Mouse (Mus musculus): ENCODE data around the gene Parg. TPM values are rescaled to one million over a fixed set of nuclear protein-coding genes. Genes with fewer than 3 reads are reported as not detected.

Gene Parg
- polyA plus RNA-seq, 1 experiment from 2014 or later = 23.9 TPM

DNA sequence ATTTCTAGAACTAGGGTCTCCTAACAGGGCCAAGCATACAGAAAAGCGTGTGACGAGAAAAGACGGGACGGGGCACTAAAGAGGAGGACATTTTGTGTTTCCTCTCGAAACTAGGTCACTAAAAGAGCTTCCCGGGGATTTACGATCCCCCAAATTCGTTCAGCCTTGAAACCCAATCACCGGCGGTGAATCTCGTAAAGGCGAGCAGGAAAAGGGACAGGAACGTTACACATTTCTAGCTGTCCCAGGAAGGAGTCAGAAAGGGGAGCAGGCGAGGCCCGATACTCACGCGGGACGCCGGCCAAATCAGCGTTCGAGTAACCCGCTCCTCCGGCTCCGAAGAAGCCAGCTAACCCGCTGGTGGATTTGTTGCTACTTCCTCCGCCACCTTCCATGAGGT lies 395 bp upstream of the Parg start:
- Histone ChIP-seq H3K79me2 (ENCODE audit: inconsistent target) (peaks cover 94% of the 10 kb centered on the region), H3K36me3 (ENCODE audit: inconsistent target) (peaks cover 22% of the 10 kb centered on the region), H3K27ac (peak overlapping the region; percentile 54), H3K4me3 (ENCODE audit: inconsistent target) (peak overlapping the region; percentile 92)
- WGBS (ENCODE audit: missing documents) = 4% methylated on average over 19 of the region's 26 CpGs

DNA sequence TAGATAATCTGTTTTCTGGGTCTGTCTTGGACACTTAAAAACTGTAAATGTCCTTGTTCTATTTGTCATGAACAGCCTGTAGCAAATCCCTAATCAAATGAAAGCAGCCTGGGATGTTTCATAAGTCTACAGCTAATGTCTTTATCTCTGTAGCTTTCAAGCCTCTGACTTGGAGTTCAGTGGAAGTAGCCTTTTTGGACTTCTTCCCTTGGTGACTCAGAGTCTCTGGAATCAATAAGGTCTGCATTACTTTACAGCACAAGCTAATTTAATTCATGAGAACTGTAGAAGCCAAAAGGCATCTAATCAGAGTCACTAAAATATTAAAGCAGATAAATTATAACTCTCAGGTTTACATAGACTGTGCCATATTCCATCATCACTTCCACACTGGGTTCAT lies 24.9 kb downstream of the Parg start:
- H3K4me3 ChIP-seq (ENCODE audit: inconsistent target) = no peak overlapping the region
- no peaks in the 10 kb centered on the region for H3K79me2 ChIP-seq (ENCODE audit: inconsistent target)
- H3K27ac ChIP-seq = no peak overlapping the region
- H3K36me3 ChIP-seq (ENCODE audit: inconsistent target) = peaks cover 5% of the 10 kb centered on the region; the same call in 1 of the 2 replicates

DNA sequence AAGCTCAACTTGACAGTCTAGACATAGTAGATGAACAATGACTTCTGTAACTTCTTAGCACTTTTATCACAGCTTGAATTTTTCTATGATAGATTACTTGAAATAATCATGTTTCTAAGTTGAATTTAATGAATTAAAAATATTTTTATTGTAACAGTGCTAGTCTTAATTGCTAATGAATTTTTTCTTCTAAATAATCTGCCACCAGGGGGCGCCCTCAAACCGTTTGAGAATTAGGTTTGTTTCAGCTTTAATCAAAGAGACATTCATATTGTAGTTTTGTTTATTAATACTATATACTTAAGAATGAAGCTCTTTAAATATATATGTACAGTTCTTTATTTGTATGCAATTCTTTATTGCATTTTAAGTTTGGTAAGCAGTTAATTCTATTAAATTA lies 27.2 kb downstream of the Parg start:
- H3K27ac ChIP-seq = no peak overlapping the region
- peaks cover 5% of the 10 kb centered on the region; the same call in 1 of the 2 replicates for H3K36me3 ChIP-seq (ENCODE audit: inconsistent target)
- WGBS (ENCODE audit: missing documents) = 0% methylated on average over 2 of the region's 2 CpGs
- no peak overlapping the region for H3K4me3 ChIP-seq (ENCODE audit: inconsistent target)
- H3K79me2 ChIP-seq (ENCODE audit: inconsistent target) = no peaks in the 10 kb centered on the region

DNA sequence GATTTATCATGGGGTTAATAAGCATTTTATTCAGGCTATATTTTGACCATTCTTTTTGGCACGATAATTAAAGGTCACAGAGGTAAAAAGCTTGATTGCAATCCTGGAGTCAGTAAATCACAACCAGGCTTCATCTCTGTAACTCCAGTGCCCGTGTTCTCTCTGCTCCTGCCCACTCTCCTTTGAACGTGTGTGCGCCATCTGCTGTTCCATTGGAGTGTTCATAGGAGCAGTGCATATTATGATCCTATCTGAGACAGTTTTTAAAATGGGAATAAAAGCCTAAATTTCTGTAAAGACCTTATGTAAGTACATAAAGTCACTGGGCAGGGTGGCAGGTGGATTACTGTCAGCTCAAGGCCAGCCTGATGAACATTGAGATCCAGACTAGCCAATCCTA lies 40.7 kb downstream of the Parg start:
- Histone ChIP-seq H3K4me3 (ENCODE audit: inconsistent target) (no peak overlapping the region), H3K79me2 (ENCODE audit: inconsistent target) (no peaks in the 10 kb centered on the region), H3K27ac (no peak overlapping the region), H3K36me3 (ENCODE audit: inconsistent target) (peaks cover 36% of the 10 kb centered on the region)
- 98% methylated on average over 4 of the region's 4 CpGs for WGBS (ENCODE audit: missing documents)

GRCm38 (mm10) chr14:32246019-32246418 lies 44.3 kb downstream of the Parg start:
- H3K27ac ChIP-seq = no peak overlapping the region
- no peak overlapping the region for H3K4me3 ChIP-seq (ENCODE audit: inconsistent target)
- peaks cover 36% of the 10 kb centered on the region; the same call in 1 of the 2 replicates for H3K36me3 ChIP-seq (ENCODE audit: inconsistent target)
- 93% methylated on average over 2 of the region's 2 CpGs for WGBS (ENCODE audit: missing documents)
- H3K79me2 ChIP-seq (ENCODE audit: inconsistent target) = no peaks in the 10 kb centered on the region

GRCm38 (mm10) chr14:32249616-32250015 lies 47.9 kb downstream of the Parg start:
- Histone ChIP-seq H3K4me3 (ENCODE audit: inconsistent target) (no peak overlapping the region), H3K79me2 (ENCODE audit: inconsistent target) (no peaks in the 10 kb centered on the region), H3K27ac (no peak overlapping the region), H3K36me3 (ENCODE audit: inconsistent target) (peaks cover 20% of the 10 kb centered on the region; the same call in 1 of the 2 replicates)
- WGBS (ENCODE audit: missing documents) = 98% methylated on average over 6 of the region's 6 CpGs

GRCm38 (mm10) chr14:32260830-32261229 lies 59.1 kb downstream of the Parg start:
- H3K4me3 ChIP-seq (ENCODE audit: inconsistent target) = no peak overlapping the region
- H3K36me3 ChIP-seq (ENCODE audit: inconsistent target) = peaks cover 58% of the 10 kb centered on the region
- no peaks in the 10 kb centered on the region for H3K79me2 ChIP-seq (ENCODE audit: inconsistent target)
- 92% methylated on average over 6 of the region's 6 CpGs for WGBS (ENCODE audit: missing documents)
- H3K27ac ChIP-seq = no peak overlapping the region

GRCm38 (mm10) chr14:32261741-32262140 lies 60.0 kb downstream of the Parg start:
- 100% methylated on average over 2 of the region's 2 CpGs for WGBS (ENCODE audit: missing documents)
- Histone ChIP-seq H3K36me3 (ENCODE audit: inconsistent target) (peaks cover 51% of the 10 kb centered on the region), H3K79me2 (ENCODE audit: inconsistent target) (no peaks in the 10 kb centered on the region), H3K4me3 (ENCODE audit: inconsistent target) (no peak overlapping the region), H3K27ac (no peak overlapping the region)

DNA sequence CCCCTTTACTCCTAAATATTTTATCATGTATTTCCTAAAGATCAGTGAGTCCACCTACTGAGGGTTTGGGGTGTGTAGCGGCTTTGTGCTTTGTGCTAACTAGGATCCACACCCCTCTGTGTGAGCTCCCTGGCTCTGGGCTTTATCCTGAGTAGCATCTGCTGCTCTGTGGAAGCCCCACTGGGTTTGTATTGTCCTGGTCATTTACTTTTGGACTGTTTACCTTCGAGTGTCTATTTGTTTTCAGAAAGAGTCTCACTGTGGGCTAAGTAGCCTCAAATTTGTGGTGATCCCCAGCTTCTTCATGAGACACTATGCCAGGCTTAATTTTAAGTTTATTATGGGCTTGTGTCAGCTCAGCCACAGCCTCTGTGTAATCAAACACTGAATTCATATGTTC lies 67.2 kb downstream of the Parg start:
- H3K36me3 ChIP-seq (ENCODE audit: inconsistent target) = peaks cover 29% of the 10 kb centered on the region; the same call in 1 of the 2 replicates
- WGBS (ENCODE audit: missing documents) = 100% methylated on average over 2 of the region's 2 CpGs
- H3K27ac ChIP-seq = no peak overlapping the region
- H3K4me3 ChIP-seq (ENCODE audit: inconsistent target) = no peak overlapping the region
- H3K79me2 ChIP-seq (ENCODE audit: inconsistent target) = no peaks in the 10 kb centered on the region

DNA sequence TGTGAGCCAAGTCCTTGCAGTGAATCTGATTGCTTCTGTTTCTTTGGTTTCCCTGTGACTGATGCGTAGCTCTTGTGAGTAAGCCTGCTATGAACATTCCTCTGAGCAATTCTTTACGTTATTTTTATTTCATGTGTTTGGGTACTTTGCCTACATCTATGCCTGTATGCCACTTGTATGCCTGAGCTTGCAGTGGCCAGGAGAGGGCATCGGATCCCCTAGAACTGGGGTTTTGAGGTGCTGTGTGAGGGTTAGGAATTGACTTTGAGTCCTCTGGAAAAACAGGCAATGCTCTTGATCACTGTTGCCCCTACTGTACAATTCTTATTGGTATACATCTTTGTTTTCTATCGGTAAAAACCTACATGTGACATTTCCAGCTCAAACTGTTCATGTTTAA lies 67.8 kb downstream of the Parg start:
- 95% methylated on average over 4 of the region's 4 CpGs for WGBS (ENCODE audit: missing documents)
- Histone ChIP-seq H3K27ac (no peak overlapping the region), H3K4me3 (ENCODE audit: inconsistent target) (no peak overlapping the region), H3K79me2 (ENCODE audit: inconsistent target) (no peaks in the 10 kb centered on the region), H3K36me3 (ENCODE audit: inconsistent target) (peaks cover 33% of the 10 kb centered on the region; the same call in 1 of the 2 replicates)

GRCm38 (mm10) chr14:32301622-32302021 lies 99.9 kb downstream of the Parg start:
- Histone ChIP-seq H3K27ac (no peak overlapping the region), H3K36me3 (ENCODE audit: inconsistent target) (peaks cover 15% of the 10 kb centered on the region; the same call in 1 of the 2 replicates), H3K79me2 (ENCODE audit: inconsistent target) (no peaks in the 10 kb centered on the region), H3K4me3 (ENCODE audit: inconsistent target) (no peak overlapping the region)
- WGBS (ENCODE audit: missing documents) = 94% methylated on average over 12 of the region's 12 CpGs

DNA sequence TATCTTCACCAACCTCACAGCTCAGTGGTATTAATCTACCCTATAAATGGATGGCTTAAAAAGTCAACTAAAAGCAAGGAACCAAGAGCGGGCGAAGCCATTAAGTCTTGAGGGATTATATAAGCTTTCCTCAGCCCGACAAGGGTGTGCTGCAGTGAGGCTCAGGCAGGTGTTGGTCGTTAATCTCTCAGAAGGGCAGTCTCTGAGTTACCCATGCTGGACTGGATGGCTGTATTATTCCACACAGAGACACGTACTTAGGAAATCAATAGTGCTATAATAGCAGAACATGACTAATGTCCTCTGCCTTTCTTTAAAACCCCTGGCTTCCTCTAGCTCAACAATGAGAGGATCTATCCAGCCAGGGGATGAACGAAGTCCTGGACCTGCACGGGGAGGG lies 100.7 kb downstream of the Parg start:
- H3K79me2 ChIP-seq (ENCODE audit: inconsistent target) = no peaks in the 10 kb centered on the region
- no peak overlapping the region for H3K4me3 ChIP-seq (ENCODE audit: inconsistent target)
- H3K27ac ChIP-seq = no peak overlapping the region
- WGBS (ENCODE audit: missing documents) = 93% methylated on average over 7 of the region's 7 CpGs
- H3K36me3 ChIP-seq (ENCODE audit: inconsistent target) = peaks cover 11% of the 10 kb centered on the region; the same call in 1 of the 2 replicates

- Histone ChIP-seq H3K4me3 (ENCODE audit: inconsistent target) (no peak overlapping the region), H3K36me3 (ENCODE audit: inconsistent target) (0 out of 2 replicates have a peak, but pooled peaks cover 4% of the 10 kb centered on the region), H3K27ac (no peak overlapping the region), H3K79me2 (ENCODE audit: inconsistent target) (no peaks in the 10 kb centered on the region)
- WGBS (ENCODE audit: missing documents) = 82% methylated on average over 8 of the region's 8 CpGs
These were observed 103.2 kb downstream of the Parg start for GRCm38 (mm10) chr14:32304921-32305320.

DNA sequence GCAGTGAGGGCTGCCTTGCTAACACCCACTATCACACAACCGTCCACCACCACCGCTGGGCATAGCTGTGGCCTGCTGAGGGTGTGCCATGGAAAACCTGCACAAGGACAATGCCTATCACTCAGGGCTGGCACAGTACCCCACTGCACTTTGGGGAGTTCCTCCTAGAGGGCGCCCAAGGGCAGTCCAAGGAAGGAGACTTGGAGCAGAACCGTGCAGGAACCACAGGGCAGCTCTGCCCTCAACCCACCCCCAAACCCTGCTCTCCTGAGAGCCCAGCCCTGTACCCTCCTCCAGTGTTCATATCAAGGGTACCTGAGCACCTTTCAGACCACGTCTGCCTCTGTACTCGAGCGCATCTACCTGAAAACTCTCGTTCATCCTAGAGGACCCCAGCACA lies 108.1 kb downstream of the Parg start:
- WGBS (ENCODE audit: missing documents) = 58% methylated on average over 8 of the region's 8 CpGs
- no peaks in the 10 kb centered on the region for H3K36me3 ChIP-seq (ENCODE audit: inconsistent target)
- no peak overlapping the region for H3K4me3 ChIP-seq (ENCODE audit: inconsistent target)
- no peak overlapping the region for H3K27ac ChIP-seq
- no peaks in the 10 kb centered on the region for H3K79me2 ChIP-seq (ENCODE audit: inconsistent target)

GRCm38 (mm10) chr14:32311381-32312035 lies 109.8 kb downstream of the Parg start:
- Histone ChIP-seq H3K27ac (no peak overlapping the region), H3K79me2 (ENCODE audit: inconsistent target) (no peaks in the 10 kb centered on the region), H3K4me3 (ENCODE audit: inconsistent target) (no peak overlapping the region), H3K36me3 (ENCODE audit: inconsistent target) (no peaks in the 10 kb centered on the region)
- 100% methylated on average over 2 of the region's 2 CpGs for WGBS (ENCODE audit: missing documents)

GRCm38 (mm10) chr14:32317822-32318221 lies 116.1 kb downstream of the Parg start:
- 17% methylated on average over 4 of the region's 4 CpGs for WGBS (ENCODE audit: missing documents)
- H3K27ac ChIP-seq = no peak overlapping the region
- no peaks in the 10 kb centered on the region for H3K36me3 ChIP-seq (ENCODE audit: inconsistent target)
- no peaks in the 10 kb centered on the region for H3K79me2 ChIP-seq (ENCODE audit: inconsistent target)
- no peak overlapping the region for H3K4me3 ChIP-seq (ENCODE audit: inconsistent target)

Data from macrophage (primary cell).